Mouse (Mus musculus): ENCODE measurements around the gene Elof1.
"Not testable (repeated sequence)": the region's sequence is repeated elsewhere in the genome, so short reads cannot be mapped to it uniquely, and the experiment has no call there.

GRCm38 (mm10) chr9:22075778-22076177, 41.2 kb downstream of the Elof1 start:
- TF ChIP-seq POLR2A (IDR thresholded peaks at IDR 0.05; ENCODE audit: low read depth, low read length); CTCF (IDR thresholded peaks at IDR 0.05; ENCODE audit: extremely low read depth, insufficient read depth, insufficient read length, insufficient replicate concordance): not testable (repeated sequence)

All from spleen, adult 2 months (tissue).